Mouse (Mus musculus) brain, adult 2 months (tissue): ENCODE data around the gene Mpg.

ENCODE experiments used
- DNase-seq: peaks from one replicate; pipeline ENCODE4 v3.0.0; 2011; ENCODE audit warnings: low read depth, low spot score

The Mpg gene

GRCm38 (mm10) chr11:32201922-32202685 lies 24.2 kb upstream of the Mpg start:
- no peak for DNase-seq

GRCm38 (mm10) chr11:32205058-32205873 lies 21.0 kb upstream of the Mpg start, which contains the start of gene Snrnp25:
Gene Snrnp25 (plus strand): TSS chr11:32205415.
- peak; percentile 99 for DNase-seq

DNA sequence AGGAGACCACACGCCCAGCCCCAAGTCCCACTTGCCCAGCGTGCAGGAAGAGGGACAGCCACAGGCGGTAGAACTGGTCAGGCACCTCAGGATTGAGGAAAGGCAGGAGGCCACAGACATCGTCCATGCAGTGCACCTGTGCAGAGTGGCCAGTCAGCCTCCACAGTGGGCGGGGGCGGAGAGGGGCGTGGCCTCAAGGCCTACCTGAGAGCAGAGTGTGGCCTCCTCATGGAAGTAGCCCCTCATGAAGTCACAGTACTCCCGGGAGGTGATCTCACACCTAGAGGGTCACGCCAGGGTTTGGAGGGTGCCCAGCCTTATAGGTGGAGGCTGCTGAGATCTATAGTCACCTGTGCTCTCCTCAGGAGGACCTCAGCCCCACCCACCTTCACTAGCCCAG lies 15.7 kb upstream of the Mpg start:
- no peak for DNase-seq

DNA sequence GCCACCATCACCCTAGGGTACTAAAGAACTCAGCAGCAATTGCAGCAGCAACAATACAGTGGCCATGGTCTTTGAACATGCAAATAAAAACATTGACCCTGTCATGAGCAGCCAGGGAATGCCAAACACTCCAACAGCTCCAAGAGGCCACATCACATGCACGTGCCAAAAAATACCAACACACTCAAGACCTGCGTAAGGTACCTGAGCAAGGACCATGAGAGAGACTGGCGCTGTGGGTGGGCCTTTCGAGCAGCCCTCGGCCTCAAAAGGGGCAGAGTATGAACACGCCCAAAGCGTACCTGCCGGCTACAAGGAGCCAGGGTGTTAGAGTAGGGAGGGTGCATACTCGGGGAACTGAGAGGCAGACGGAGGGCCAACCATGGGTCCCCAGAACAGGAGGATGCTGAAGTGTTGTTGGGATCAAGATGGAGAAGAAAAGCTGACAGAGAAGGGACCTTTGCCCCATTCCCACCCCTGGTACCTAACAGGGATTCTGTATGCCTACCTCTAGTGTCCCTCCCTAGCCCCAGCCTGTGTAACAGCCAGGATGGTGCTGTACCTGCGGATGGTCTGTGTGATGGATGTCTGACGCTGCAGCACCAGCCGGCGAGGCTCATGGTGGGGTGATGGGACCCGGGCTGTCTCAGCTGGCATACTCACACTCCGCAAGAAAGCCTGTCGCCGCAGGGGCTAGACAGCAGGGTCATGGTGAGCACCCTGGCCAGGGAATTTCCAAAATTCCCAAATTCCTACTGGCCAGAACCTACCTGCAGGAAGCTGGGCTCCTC lies 10.7 kb upstream of the Mpg start:
- DNase-seq: no peak

- peak; percentile 93 for DNase-seq
These were observed 9.5 kb upstream of the Mpg start for GRCm38 (mm10) chr11:32216851-32217250.

DNA sequence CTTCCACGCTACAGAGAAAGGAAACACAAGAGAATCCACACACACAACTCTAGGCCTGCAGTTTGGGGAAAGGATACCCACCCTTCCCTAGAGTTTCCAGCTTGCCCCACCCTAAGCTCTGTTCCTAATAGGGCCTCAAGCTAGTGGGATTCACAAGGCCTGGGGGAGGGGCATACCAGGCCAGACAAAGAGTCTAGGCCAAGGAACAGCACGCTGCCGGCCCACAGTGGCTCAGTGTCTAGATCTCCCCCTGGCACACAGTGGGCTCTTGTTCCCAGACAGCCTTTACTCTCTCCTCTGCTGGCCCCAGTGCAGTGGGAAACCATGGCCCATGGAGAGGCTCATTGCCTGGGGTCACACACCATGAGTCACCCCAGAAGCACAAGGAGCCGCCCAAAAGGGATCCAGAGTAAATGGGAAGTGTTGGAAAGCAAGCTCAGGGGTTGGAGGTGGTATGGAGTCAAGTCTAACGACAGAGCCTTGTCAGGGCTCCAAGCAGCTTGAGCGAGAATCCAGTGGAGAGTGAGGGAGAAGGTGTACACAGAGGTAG lies 7.7 kb upstream of the Mpg start:
- DNase-seq: peak; percentile 39

DNA sequence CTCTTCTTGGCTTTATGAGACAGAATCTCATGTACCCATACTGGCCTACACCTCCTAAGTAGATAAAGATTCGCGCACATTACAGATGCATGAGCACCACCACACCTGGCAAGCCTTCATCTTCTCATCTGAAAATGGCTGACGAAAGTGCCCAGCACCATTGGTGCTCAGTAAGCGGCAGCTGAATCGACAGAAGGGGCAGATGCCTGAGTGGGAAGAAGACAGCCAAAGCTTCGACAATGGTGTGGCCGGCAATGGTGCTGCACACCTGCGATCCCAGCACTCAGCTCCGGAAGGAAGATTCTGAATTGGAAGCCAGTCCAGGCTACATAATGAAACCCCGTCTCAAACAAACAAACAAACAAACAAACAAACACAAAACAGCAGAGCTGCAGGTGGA lies 7.0 kb upstream of the Mpg start:
- peak; percentile 53 for DNase-seq

- no peak for DNase-seq
These were observed 5.6 kb upstream of the Mpg start for GRCm38 (mm10) chr11:32220607-32221224.

- DNase-seq: no peak
These were observed 4.9 kb upstream of the Mpg start for GRCm38 (mm10) chr11:32221225-32221950.

DNA sequence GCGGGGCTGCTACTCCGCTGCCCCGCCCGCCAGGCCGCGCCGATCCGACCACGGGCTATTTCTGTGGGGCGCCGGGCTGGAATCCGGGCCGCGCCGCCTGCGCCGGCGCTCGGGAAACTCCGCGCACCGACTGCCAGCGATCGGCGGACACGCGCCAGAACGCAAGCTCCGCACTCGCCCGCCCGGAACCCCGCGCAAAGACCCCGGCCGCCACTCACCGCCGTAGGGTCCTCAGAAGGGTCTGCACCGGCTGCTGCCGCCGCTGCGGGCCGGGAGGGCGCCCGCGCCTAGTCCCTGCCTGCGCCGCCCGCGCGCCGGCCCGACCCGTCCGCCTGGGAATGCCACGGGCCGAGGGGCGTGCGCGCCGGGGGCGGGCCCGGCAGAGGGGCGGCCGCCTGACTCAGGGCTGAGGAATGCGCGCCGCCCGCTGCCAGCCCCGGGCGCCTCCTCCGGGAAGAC lies 4.3 kb upstream of the Mpg start, which contains the start of gene Rhbdf1:
Gene Rhbdf1, minus strand, starts transcription at position 350 of the 459 bp plus-strand sequence.
- DNase-seq: no peak

DNA sequence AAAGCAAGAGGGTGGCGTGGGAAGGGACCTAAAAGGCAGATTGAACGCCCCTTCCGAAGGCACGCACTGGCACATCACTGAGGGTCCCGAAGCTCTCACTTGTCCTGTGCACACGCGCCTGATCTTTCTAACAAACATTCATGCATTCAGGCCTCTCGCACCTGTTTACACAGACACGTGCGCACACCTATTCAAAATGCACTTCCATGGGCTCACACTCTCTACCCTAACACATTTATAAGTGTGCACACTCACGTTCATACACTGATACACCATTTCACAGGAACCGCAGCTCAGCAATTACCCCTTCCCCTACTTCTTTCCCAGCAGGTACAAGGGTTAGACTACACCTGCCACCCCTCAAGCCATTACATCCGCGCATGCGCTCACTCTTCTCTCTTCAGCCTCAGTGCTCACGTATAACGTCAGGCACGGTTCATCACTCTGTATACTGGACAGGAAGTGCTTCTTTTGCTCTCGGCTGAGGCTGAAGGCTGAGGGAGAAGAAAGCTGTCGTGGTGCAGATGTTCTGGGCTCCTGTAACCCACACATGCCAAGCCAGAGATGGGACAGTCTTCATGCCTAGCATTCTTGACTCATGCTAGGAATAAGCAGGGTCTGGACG lies 3.6 kb upstream of the Mpg start:
- peak; percentile 50 for DNase-seq

DNA sequence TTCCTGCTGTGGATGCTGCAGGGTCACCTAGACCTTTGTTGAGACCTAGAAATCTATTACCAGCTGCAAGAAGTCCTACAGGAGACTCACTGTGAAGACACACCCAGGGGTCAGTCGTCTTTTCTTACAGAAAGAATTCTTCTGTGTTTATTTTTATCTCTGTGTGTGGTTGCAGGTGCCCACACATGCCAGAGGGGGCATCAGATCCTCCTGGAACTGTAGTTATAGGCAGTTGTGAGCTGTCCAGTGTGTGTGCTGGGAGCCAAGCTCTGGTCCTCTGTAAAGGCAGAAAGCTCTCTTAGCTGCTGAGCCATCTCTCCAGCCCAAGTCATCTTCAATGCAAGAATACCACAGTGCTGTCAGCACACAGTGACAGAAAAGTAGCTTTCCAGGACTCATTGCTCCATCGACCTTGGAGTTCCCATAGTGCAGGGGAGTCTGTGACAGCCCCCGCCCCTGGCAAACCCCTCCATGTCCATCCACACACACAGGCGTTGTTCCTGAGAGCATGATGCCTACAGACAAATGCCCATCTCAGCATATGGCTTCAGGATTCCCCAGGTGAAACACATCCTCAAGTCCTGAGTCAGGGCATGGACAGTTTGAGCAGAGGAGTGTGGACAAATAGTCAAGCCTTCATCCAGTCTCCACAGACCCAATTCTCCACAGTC lies 2.9 kb upstream of the Mpg start:
- no peak for DNase-seq

- peak; percentile 54 for DNase-seq
These were observed 1.7 kb upstream of the Mpg start for GRCm38 (mm10) chr11:32224468-32225139.

- no peak for DNase-seq
These were observed 842 bp upstream of the Mpg start for GRCm38 (mm10) chr11:32225222-32226104.

DNA sequence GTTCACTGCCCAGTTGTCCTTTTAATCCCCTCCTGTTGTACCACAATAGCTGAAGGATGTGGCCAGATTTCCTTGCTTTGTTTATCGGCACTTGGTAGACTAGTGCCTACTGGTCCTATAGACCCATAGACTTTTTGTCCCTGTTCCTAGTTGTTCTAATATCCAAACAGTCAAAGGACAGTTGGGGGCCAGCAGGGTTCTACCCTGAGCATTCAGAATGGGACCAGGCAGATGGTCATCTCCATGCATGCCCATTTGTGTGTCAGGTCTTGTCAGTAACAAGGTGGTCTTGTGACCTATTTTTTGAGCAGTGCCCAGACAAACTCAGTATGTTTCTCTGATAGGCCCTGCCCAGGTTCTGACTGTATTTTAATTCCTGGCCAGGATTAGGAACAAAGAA lies 736 bp downstream of the Mpg start:
- peak; percentile 88 for DNase-seq

- no peak for DNase-seq
These were observed 1.2 kb downstream of the Mpg start for GRCm38 (mm10) chr11:32227555-32227954.

DNA sequence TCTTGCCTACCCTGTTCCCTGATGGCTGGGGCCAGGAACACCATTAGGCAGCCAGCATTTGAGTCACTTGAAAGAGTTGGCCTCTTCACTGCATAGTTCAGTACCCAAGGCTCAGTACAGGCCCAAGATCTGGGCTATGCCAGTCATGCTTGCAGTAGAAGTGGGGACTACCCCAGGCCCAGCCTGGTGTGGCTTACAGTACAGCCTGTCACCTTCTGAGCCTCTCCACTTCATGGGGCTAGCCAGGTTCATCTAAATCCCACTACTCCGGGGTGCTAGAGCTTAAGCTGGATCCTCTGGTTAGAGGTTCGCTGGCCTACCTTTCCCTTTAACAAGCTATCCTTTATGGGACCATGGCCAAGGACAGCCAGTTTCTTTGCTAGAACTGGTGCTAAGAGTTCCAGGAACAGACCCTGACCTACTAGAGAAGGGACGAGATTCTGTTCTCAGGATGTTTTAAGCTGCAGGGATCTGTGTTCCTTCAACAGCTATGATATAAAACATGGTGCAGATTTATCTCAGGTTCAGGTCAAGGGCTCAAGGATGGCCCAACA lies 2.1 kb downstream of the Mpg start:
- DNase-seq: no peak

DNA sequence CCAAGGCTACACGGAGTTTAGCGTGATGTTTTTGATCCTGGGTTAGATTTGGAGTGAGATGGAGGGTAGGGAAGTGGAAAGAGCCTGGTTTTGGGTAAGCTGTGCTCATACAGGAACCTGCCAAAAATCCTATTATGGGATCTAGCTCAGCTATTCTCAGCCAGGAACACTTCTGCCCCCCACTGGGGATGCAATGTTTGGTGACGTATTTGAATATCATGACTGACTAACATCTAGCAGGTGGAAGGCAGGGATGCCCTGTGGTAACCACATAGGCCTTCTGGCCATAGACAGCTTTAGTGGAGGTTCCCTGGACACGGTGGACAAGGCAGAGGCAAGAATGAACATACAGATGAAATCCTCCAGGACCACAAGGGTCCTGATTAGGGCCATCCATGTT lies 3.9 kb downstream of the Mpg start:
- peak; percentile 91 for DNase-seq
